Mouse (Mus musculus) kidney, adult 2 months (tissue): ENCODE measurements at regions not wholly inside any gene's neighbourhood (a gene's known extent, or its start where the extent isn't known, plus 50 kb on each side); places are given as distances from the start of the nearest gene placed in this dataset.

Experiments
- DNase-seq: peaks from one replicate; pipeline ENCODE4 v3.0.0; 2021
- H3K27ac ChIP-seq: fragments of 200-500 bp; 2 replicates; pipeline ENCODE4 v1.5.1; 2012; ENCODE audit warnings: low read depth, low read length, control low read depth, inconsistent platforms; ENCODE audit not compliant: insufficient read depth
- H3K27me3 ChIP-seq: fragments of 200-500 bp; replicated peaks from 2 replicates; pipeline ENCODE4 v1.6.1; 2012; ENCODE audit warnings: mild to moderate bottlenecking, moderate library complexity, low read length, inconsistent platforms; ENCODE audit not compliant: control insufficient read depth, insufficient read depth
- H3K36me3 ChIP-seq: fragments of 200-500 bp; 2 replicates; pipeline ENCODE4 v1.6.1; 2012; ENCODE audit warnings: mild to moderate bottlenecking, moderate library complexity, low read length, inconsistent platforms; ENCODE audit not compliant: control insufficient read depth, insufficient read depth
- H3K4me1 ChIP-seq: fragments of 200-500 bp; 2 replicates; pipeline ENCODE4 v1.6.1; 2011; ENCODE audit warnings: low read length; ENCODE audit not compliant: control insufficient read depth, insufficient read depth
- H3K4me3 ChIP-seq: fragments of 200-500 bp; 2 replicates; pipeline ENCODE4 v1.5.1; 2011; ENCODE audit warnings: mild to moderate bottlenecking, low read depth, low read length, control low read depth; ENCODE audit not compliant: insufficient read depth
- CTCF ChIP-seq: fragments of 200-500 bp; conservative IDR thresholded peaks from 2 replicates; pipeline ENCODE4 v1.5.1; 2011; ENCODE audit warnings: low read depth, mild to moderate bottlenecking, control low read depth, low read length, moderate library complexity, mixed read lengths; ENCODE audit not compliant: insufficient read depth, insufficient read length
- POLR2A ChIP-seq: fragments of 200-500 bp; IDR thresholded peaks from one replicate; pipeline ENCODE4 v1.6.1; 2011; ENCODE audit warnings: low read depth, low read length, control low read depth
- WGBS: fragments of 180-500 bp; shearing (Covaris S2); methylation state at CpG from one replicate; pipeline ENCODE4 v1.1.7; 2018; 5-methylcytosine and 5-hydroxymethylcytosine counted together

- DNase-seq = no peak
Observed at GRCm38 (mm10) chr15:64621876-64622275, 195.6 kb upstream of the Gm21798 start.

GRCm38 (mm10) chr15:64622591-64622990, 194.9 kb upstream of the Gm21798 start:
- WGBS = 86% methylated on average over 4 of the region's 4 CpGs
- Histone ChIP-seq H3K27ac (no peak overlapping the region), H3K36me3 (no peaks in the 10 kb centered on the region), H3K4me3 (no peak overlapping the region), H3K27me3 (no peaks in the 10 kb centered on the region; the same call in 1 of the 2 replicates), H3K4me1 (no peaks in the 10 kb centered on the region)
- no peak for TF ChIP-seq POLR2A
- TF ChIP-seq CTCF = no peak
- no peak for DNase-seq

More at GRCm38 (mm10) chr15:64621876-64622275, 195.6 kb upstream of the Gm21798 start:
- Histone ChIP-seq H3K4me1 (no peaks in the 10 kb centered on the region), H3K27ac (no peak overlapping the region), H3K27me3 (no peaks in the 10 kb centered on the region; the same call in 1 of the 2 replicates), H3K4me3 (no peak overlapping the region), H3K36me3 (no peaks in the 10 kb centered on the region)
- WGBS = 82% methylated on average over 3 of the region's 3 CpGs
- no peak for TF ChIP-seq CTCF
- no peak for TF ChIP-seq POLR2A

- Histone ChIP-seq H3K27ac (no peak overlapping the region), H3K27me3 (no peaks in the 10 kb centered on the region), H3K4me1 (no peaks in the 10 kb centered on the region), H3K4me3 (no peak overlapping the region), H3K36me3 (no peaks in the 10 kb centered on the region)
- WGBS = 89% methylated on average over 6 of the region's 6 CpGs
- TF ChIP-seq CTCF = no peak
- TF ChIP-seq POLR2A = no peak
- no peak for DNase-seq
Observed at GRCm38 (mm10) chr15:64626359-64626758, 191.1 kb upstream of the Gm21798 start.

GRCm38 (mm10) chr15:64627258-64627657, 190.2 kb upstream of the Gm21798 start:
- TF ChIP-seq CTCF = peak; percentile 91
- no peak for TF ChIP-seq POLR2A
- no peak overlapping the region for H3K4me3 ChIP-seq
- no peaks in the 10 kb centered on the region for H3K36me3 ChIP-seq
- H3K4me1 ChIP-seq = no peaks in the 10 kb centered on the region
- peak; percentile 75 for DNase-seq
- no peaks in the 10 kb centered on the region for H3K27me3 ChIP-seq
- no peak overlapping the region for H3K27ac ChIP-seq
- WGBS = 9% methylated on average over 9 of the region's 9 CpGs
